Mouse (Mus musculus) neural tube, postnatal 0 days (tissue): ENCODE measurements around the gene C4b. TPM values are rescaled to one million over a fixed set of nuclear protein-coding genes. Genes with fewer than 3 reads are reported as not detected.

ENCODE experiments used
- microRNA-seq: library from miRNA; unstranded; fragments of <30 nt; microRNA quantifications from one replicate; pipeline ENCODE4, GENCODE M21; 2016
- polyA plus RNA-seq: library from polyadenylated mRNA; unstranded; fragments of >200 nt; fragmentation: Nextera tagmentation; extraction: Ambion mirVana; gene quantifications from 2 replicates; pipeline ENCODE4 v1.2.1, GENCODE M21; 2015

C4b gene
- polyA plus RNA-seq, result 2.0 and 2.5 TPM in 2 replicates

DNA sequence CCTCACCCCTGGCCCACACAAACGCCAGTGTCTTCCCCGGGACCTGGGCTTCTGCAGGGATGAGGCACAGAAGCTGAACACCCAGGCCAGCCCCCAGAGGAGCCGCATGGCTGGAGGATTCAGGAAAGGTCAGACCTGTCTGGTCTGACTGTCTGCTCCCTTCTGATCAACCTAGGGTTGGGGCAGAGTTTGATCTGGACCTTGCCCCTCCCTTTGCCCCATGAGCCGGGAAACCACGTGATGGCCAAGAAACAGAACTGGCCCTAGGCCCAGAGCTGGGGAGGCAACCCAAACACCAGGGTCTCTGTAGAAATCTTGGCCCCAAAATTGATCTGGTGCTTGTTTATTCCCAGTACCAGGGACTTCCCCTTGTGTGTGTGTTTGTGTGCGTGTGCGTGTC is at the start of gene C4b:
C4b (minus strand) TSS at position 164 of the 400 bp plus-strand sequence.

Small RNA genes within 50 kb of the gene (microRNA-seq; reads per million reads assigned to microRNA genes)
- gene Gm27471, result not detected

Other genes starting within 250 kb of the C4b start
- not detected in 2 replicates for gene Btnl6, start 226.5 kb downstream of the C4b start, polyA plus RNA-seq
- 4.4 and 6.3 TPM in 2 replicates for gene Notch4, start 179.6 kb downstream of the C4b start, polyA plus RNA-seq
- 5.5 and 6.8 TPM in 2 replicates for gene Gpsm3, start 154.1 kb downstream of the C4b start, polyA plus RNA-seq
- gene Pbx2, start 152.6 kb downstream of the C4b start, polyA plus RNA-seq, result 8.9 and 10.0 TPM in 2 replicates
- 1.5 and 2.5 TPM in 2 replicates for gene Ager, start 146.0 kb downstream of the C4b start, polyA plus RNA-seq
- 231 and 242 TPM in 2 replicates for gene Rnf5, start 140.2 kb downstream of the C4b start, polyA plus RNA-seq
- 109 and 123 TPM in 2 replicates for gene Agpat1, start 139.6 kb downstream of the C4b start, polyA plus RNA-seq
- 23.9 and 34.3 TPM in 2 replicates for gene Egfl8, start 127.9 kb downstream of the C4b start, polyA plus RNA-seq
- 20.3 and 21.8 TPM in 2 replicates for gene Ppt2, start 115.4 kb downstream of the C4b start, polyA plus RNA-seq
- 7.6 and 8.8 TPM in 2 replicates for gene Prrt1, start 114.3 kb downstream of the C4b start, polyA plus RNA-seq
- gene Fkbpl, start 99.1 kb downstream of the C4b start, polyA plus RNA-seq, result 14.2 and 16.1 TPM in 2 replicates
- 73.3 and 80.3 TPM in 2 replicates for gene Atf6b, start 96.7 kb downstream of the C4b start, polyA plus RNA-seq
- 0.84 and 1.1 TPM in 2 replicates for gene Tnxb, start 73.3 kb downstream of the C4b start, polyA plus RNA-seq
- gene Cyp21a1, start 60.7 kb upstream of the C4b start, polyA plus RNA-seq, result not detected in 2 replicates
- gene Stk19, start 93.1 kb upstream of the C4b start, polyA plus RNA-seq, result 39.4 and 46.3 TPM in 2 replicates
- 40.6 and 50.7 TPM in 2 replicates for gene Dxo, start 93.1 kb upstream of the C4b start, polyA plus RNA-seq
- gene Skiv2l, start 106.3 kb upstream of the C4b start, polyA plus RNA-seq, result 39.3 and 47.4 TPM in 2 replicates
- gene Nelfe, start 106.5 kb upstream of the C4b start, polyA plus RNA-seq, result 57.6 and 63.6 TPM in 2 replicates
- gene Cfb, start 118.6 kb upstream of the C4b start, polyA plus RNA-seq, result 1.4 and 1.6 TPM in 2 replicates
- gene Zbtb12, start 135.6 kb upstream of the C4b start, polyA plus RNA-seq, result 6.0 and 6.9 TPM in 2 replicates
- gene Gm20547, start 138.2 kb upstream of the C4b start, polyA plus RNA-seq, result not detected in 2 replicates
- gene C2, start 154.4 kb upstream of the C4b start, polyA plus RNA-seq, result 4.2 and 4.8 TPM in 2 replicates
- gene Ehmt2, start 154.6 kb upstream of the C4b start, polyA plus RNA-seq, result 59.7 and 73.8 TPM in 2 replicates
- 0.10 TPM in 1 of 2 replicates, not detected in the other for gene Slc44a4, start 170.6 kb upstream of the C4b start, polyA plus RNA-seq
- 40.7 and 44.0 TPM in 2 replicates for gene Neu1, start 187.4 kb upstream of the C4b start, polyA plus RNA-seq
- gene Hspa1b, start 215.4 kb upstream of the C4b start, polyA plus RNA-seq, result 0.79 and 1.4 TPM in 2 replicates
- not detected in 2 replicates for gene Gm20481, start 226.0 kb upstream of the C4b start, polyA plus RNA-seq
- gene Hspa1a, start 228.3 kb upstream of the C4b start, polyA plus RNA-seq, result 13.8 and 15.5 TPM in 2 replicates
- 0.58 and 0.76 TPM in 2 replicates for gene Hspa1l, start 228.8 kb upstream of the C4b start, polyA plus RNA-seq
- 88.6 and 94.3 TPM in 2 replicates for gene Lsm2, start 238.0 kb upstream of the C4b start, polyA plus RNA-seq